Mouse (Mus musculus) hindlimb bud, embryonic 11.5 days (tissue): ENCODE data around the gene Olfr1269.

Source experiments
- DNase-seq: peaks from one replicate; pipeline ENCODE4 v3.0.0-alpha.2; 2012; ENCODE audit warnings: low read depth, low spot score; ENCODE audit errors: extremely low spot score

Gene Olfr1269

DNA sequence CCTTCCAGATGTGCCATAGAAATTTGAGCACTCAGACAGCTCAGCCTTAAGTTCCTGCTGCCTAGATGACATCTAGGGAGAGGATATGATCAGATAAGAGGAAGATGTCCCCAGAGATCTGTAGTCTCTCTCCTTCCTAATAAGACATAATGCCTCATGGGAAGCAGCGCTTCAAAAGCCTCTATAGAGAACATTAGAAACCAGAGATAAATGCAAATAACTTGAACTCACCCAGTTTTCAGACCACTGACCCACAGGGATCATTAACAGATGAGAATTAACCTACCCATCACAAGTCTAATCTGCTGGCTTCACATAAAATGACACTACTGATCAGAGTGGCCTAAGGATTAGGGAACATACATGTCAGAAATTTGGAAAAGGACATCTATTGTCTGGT, at the start of gene Olfr1269:
Gene Olfr1269 (minus strand): TSS at position 101 of the 400 bp plus-strand sequence.
- no peak for DNase-seq

DNA sequence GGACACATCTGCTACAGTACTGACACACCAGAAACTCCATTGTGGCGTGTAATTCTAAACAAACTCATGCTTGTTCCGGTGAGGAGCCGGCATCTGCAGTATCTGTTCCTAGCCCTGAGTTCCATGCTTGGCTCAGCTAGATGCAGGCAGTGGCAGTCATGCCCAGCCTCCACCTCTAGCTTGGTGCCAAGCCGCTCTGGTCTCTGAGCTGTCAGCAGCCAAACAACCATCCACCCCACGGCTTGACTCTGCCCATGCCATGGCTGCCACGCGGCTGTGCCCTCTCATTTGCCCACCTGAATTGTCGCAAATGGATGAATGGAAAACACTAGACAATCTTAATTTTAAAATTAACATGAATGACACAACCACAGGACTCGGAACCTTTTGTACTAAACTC, 32.7 kb upstream of the Olfr1269 start:
- no peak for DNase-seq

DNA sequence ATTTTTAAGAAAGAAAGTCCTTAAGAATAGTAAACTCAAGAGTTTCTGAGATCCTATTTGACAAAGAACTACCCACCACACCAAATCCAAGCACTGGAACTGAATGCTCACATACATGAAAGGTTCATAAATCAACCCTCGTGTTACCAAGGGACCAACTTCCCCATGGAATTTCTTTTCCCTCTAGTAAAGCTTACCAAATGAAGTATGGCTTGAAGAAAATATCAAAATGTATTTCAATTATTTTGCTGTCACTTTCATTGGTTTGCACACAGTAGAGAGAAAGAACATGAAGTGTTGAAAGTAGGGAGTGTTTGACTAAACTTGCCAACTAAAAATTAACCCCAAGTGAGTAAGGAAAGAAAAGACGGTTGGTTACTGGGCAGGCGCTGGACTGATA, 31.8 kb upstream of the Olfr1269 start, which contains the start of gene Olfr1270:
Gene Olfr1270 (minus strand): TSS at position 101 of the 400 bp plus-strand sequence.
- no peak for DNase-seq

DNA sequence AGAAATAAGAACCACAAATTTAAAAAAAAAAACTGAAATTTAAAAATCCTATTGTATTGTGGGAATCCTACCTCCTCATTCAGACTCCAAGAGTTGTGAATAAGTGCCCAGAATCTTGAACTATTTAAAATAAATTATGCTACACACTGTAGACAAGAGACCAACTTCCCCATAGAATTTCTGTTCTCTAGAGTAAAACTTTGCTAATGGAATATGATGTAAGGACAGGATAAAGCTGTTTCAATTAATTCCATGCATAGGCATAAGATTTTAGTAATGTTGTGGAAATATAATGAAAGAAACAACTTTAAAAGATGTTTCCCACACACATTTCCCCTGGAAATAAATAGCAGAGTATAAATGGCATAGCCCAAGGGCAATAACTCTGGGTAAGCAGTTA, 21.0 kb upstream of the Olfr1269 start, which contains the start of gene Olfr32:
Gene Olfr32 (minus strand): TSS at position 101 of the 400 bp plus-strand sequence.
- no peak for DNase-seq

DNA sequence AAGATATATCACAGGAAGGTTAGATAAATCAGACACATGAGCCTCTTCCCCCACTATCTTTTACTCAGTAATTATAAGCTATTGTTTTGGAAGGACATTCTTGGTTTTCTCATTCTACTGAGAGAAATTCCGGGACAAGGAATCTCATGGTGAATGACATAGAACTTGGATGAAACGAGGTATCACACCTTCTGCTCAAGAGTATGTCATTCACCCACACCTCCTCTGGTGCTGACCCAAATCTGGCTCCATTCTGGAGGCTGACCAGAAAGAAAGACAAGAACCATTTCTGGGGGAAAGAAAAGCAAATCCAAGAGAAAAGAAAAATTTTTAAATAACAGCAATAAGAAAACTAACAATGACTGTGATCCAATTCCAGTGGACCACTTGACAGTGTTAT, 51.1 kb downstream of the Olfr1269 start:
- no peak for DNase-seq
